Mouse (Mus musculus) liver, postnatal 0 days (tissue): ENCODE measurements around the gene Gk.

ENCODE experiments used
- CTCF ChIP-seq: sonication (generic); IDR thresholded peaks from 2 replicates; pipeline ENCODE4 v1.5.1; 2016; ENCODE audit warnings: antibody characterized with exemption, low read depth
- EP300 ChIP-seq: IDR thresholded peaks from 2 replicates; pipeline ENCODE4 v1.6.1; 2016; ENCODE audit warnings: antibody characterized with exemption, low read depth, mild to moderate bottlenecking

- TF ChIP-seq EP300: no peak
- no peak for TF ChIP-seq CTCF
These were observed 8.0 kb downstream of the Gk start for GRCm38 (mm10) chrX:85768578-85768977.
